Mouse (Mus musculus) cerebellum, adult 2 months (tissue): ENCODE data around the gene Pcsk2. TPM values are rescaled to one million over a fixed set of nuclear protein-coding genes. Genes with fewer than 3 reads are reported as not detected.

ENCODE experiments used
- DNase-seq, 2 experiments: peaks; one replicate each; pipeline ENCODE4 v3.0.0; 2021
- H3K27ac ChIP-seq: fragments of 200-500 bp; 2 replicates; pipeline ENCODE4 v1.5.1; 2012; ENCODE audit warnings: low read length, control low read depth, inconsistent platforms; ENCODE audit not compliant: insufficient read depth
- H3K27me3 ChIP-seq: fragments of 200-500 bp; 2 replicates; pipeline ENCODE4 v1.6.1; 2012; ENCODE audit warnings: inconsistent platforms, mild to moderate bottlenecking, low read length, moderate library complexity; ENCODE audit not compliant: control insufficient read depth, insufficient read depth
- H3K4me1 ChIP-seq: fragments of 200-500 bp; 2 replicates; pipeline ENCODE4 v1.6.1; 2011; ENCODE audit warnings: low read length; ENCODE audit not compliant: control insufficient read depth, insufficient read depth
- H3K4me3 ChIP-seq: fragments of 200-500 bp; replicated peaks from 2 replicates; pipeline ENCODE3; 2011; ENCODE audit warnings: mild to moderate bottlenecking, low read depth, low read length, control low read depth; ENCODE audit not compliant: insufficient read depth
- CTCF ChIP-seq: fragments of 200-500 bp; IDR thresholded peaks from 2 replicates; pipeline ENCODE4 v1.5.1; 2011; ENCODE audit warnings: low read depth, mild to moderate bottlenecking, control low read depth, low read length, moderate library complexity, borderline replicate concordance; ENCODE audit not compliant: insufficient read depth
- POLR2A ChIP-seq: fragments of 200-500 bp; IDR thresholded peaks from 2 replicates; pipeline ENCODE4 v1.6.1; 2011; ENCODE audit warnings: low read length, control low read depth, borderline replicate concordance; ENCODE audit not compliant: insufficient read depth
- WGBS: fragments of 180-500 bp; shearing (Covaris S2); methylation state at CpG from one replicate; pipeline ENCODE4 v1.1.7; 2018; 5-methylcytosine and 5-hydroxymethylcytosine counted together
- polyA plus RNA-seq: library from polyadenylated mRNA; depleted of rRNA; stranded (reverse); fragments of >200 nt; gene quantifications from 2 replicates; pipeline ENCODE4 v1.2.3, GENCODE M21; 2012; rRNA removed

Gene Pcsk2
- polyA plus RNA-seq, result 69.5 and 70.5 TPM in 2 replicates

GRCm38 (mm10) chr2:143545758-143546246, at the start of gene Pcsk2:
TSS of gene Pcsk2 (plus strand) at chr2:143546156.
- peaks cover 4% of the 10 kb centered on the region; the same call in 1 of the 2 replicates for H3K4me1 ChIP-seq
- peak within 1 kb of the TSS; percentile 96 for H3K4me3 ChIP-seq
- peak; percentile 91 to 93 for DNase-seq
- peak within 1 kb of the TSS; percentile 85 for H3K27ac ChIP-seq
- no peak for TF ChIP-seq CTCF
- peak; percentile 98 for TF ChIP-seq POLR2A
- 1% methylated on average over 45 of the region's 51 CpGs for WGBS
- H3K27me3 ChIP-seq, result no peaks in the 10 kb centered on the region

DNA sequence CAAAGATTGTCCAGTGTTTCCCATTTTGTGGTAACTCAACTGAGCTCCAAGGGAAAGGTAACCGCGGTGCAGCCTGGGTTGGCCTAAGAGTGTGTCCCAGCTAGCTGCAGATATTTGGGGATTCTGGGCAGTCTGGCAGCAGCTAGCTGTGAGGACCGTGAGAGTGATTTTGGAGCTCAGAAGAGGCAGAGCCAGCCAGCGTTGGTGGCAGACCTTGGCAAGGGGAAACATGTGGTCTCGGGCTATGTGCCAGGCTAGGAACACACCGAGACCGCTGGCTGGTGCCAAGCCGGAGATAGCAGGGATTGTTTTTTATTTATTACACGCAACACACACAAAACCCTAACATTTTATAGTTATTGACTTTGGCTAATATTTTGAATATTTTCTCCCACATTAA, 45.1 kb upstream of the Pcsk2 start:
- peak; percentile 39 to 59 for DNase-seq
- Histone ChIP-seq H3K27ac (no peak overlapping the region), H3K4me1 (peaks cover 6% of the 10 kb centered on the region; the same call in 1 of the 2 replicates), H3K27me3 (no peaks in the 10 kb centered on the region), H3K4me3 (no peak overlapping the region)
- TF ChIP-seq CTCF (no peak), POLR2A (no peak)
- WGBS, result 8% methylated on average over 9 of the region's 9 CpGs

GRCm38 (mm10) chr2:143501760-143502159, 44.2 kb upstream of the Pcsk2 start:
- Histone ChIP-seq H3K27me3 (no peaks in the 10 kb centered on the region), H3K4me1 (peaks cover 6% of the 10 kb centered on the region; the same call in 1 of the 2 replicates), H3K4me3 (no peak overlapping the region), H3K27ac (no peak overlapping the region)
- DNase-seq, result no peak
- WGBS, result 63% methylated on average over 5 of the region's 5 CpGs
- TF ChIP-seq POLR2A (no peak), CTCF (no peak)

DNA sequence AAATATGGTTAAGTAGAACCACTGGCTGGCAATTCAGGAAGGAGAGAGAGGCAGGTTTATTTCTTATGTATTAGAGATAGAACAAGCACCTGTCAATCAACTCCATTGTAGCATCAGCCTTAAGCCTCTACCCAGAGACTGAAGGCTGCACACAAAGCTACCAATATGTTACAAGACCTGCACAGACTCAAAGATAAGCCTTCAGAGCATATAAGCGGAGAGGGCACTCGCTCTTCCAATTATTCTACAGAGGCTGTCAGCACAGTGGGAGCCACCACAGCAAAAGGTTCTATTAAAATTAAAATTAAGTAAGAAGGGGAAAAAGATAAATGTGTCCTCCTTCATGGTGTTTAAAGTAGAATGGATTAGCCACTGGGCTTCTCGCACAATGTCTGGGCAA, 43.8 kb upstream of the Pcsk2 start:
- TF ChIP-seq POLR2A (no peak), CTCF (no peak)
- Histone ChIP-seq H3K27me3 (no peaks in the 10 kb centered on the region), H3K27ac (no peak overlapping the region), H3K4me3 (no peak overlapping the region), H3K4me1 (peaks cover 6% of the 10 kb centered on the region; the same call in 1 of the 2 replicates)
- DNase-seq, result no peak
- 98% methylated on average over 3 of the region's 3 CpGs for WGBS

DNA sequence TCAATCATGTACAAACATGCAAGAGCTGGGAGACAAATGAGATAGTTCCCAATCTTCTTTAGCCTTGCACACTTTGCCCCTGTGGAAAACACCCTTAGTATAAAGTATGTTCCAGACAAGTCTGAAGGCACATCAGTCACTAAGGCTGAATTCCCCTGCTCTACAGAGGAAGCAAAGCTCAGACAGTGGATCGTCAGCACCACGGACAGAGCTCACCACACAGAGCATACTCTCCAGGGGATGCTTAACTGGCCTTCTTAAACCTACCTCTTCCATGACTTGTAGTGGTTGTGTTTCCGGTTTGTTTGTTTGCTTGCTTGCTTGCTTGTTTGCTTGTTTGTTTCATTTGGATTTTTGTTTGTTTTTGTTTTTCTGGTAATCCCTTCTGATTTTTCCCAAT, 9.5 kb upstream of the Pcsk2 start:
- Histone ChIP-seq H3K27me3 (no peaks in the 10 kb centered on the region), H3K27ac (no peak overlapping the region), H3K4me3 (no peak overlapping the region), H3K4me1 (no peaks in the 10 kb centered on the region)
- WGBS, result 45% methylated on average over 3 of the region's 3 CpGs
- DNase-seq, result no peak
- TF ChIP-seq POLR2A, result no peak
- TF ChIP-seq CTCF, result no peak

DNA sequence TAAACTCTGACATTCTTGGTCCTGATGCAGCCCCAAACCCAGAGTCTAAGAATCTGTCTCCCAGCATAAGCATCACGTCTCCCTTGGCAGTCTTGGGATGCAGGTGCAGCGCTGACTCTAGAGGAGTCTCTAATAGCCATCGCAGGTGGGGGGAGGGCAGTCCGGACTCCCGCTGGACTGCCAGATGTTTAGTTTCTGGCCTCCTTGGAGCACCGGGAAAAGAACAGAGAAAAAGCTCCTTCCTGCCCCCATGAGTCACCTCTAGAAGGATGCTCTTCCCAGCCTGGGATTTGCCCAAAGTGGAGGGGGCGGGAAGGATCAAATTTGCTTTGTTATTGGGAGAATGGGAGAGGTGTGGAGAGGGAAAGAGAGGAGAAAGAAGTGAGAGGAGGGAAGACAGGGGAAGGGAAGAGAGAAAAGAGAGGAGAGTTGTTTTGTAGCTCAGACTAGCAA, 631 bp upstream of the Pcsk2 start:
- peak; percentile 65 to 68 for DNase-seq
- no peaks in the 10 kb centered on the region for H3K27me3 ChIP-seq
- TF ChIP-seq CTCF (no peak), POLR2A (no peak)
- peaks cover 4% of the 10 kb centered on the region; the same call in 1 of the 2 replicates for H3K4me1 ChIP-seq
- H3K27ac ChIP-seq, result peak overlapping the region; percentile 85
- H3K4me3 ChIP-seq, result peak overlapping the region; percentile 78
- WGBS, result 1% methylated on average over 7 of the region's 7 CpGs

DNA sequence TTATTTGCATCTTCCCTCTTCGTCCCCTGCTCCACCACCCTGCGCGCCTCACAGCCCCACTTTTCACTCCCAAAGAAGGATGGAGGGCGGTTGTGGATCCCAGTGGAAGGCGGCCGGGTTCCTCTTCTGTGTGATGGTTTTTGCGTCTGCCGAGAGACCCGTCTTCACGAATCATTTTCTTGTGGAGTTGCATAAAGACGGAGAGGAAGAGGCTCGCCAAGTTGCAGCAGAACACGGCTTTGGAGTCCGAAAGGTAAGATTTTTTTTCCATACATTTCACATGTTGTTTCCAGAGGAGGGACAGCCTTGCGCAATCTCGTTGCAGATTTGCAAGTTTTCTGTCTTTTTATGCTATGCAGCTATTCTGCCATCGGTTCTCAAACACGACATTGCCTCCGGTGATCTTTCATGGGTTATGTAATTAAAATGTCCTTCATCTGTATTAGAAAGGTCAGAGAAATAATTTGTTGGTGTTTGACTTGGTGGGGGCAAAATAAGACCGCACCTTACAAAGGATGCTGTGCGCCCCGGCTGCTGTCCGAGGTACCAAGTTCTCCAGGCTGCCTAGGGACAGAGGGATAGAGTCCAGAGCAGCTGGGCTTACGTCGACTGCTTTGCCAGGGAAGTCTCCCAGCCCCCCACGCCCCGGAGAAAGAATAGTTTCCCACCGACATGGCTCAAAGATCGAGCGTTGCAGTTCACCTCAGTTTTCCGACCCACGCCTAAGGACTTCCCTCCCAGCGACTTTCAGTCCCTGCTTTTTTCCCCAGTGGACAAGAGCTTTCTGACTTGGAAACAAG, 656 bp downstream of the Pcsk2 start:
- Histone ChIP-seq H3K4me1 (peaks cover 4% of the 10 kb centered on the region; the same call in 1 of the 2 replicates), H3K4me3 (peak overlapping the region; percentile 96), H3K27me3 (no peaks in the 10 kb centered on the region), H3K27ac (peak overlapping the region; percentile 49)
- peak; percentile 51 to 66 for DNase-seq
- WGBS, result under 1% methylated on average over 33 of the region's 33 CpGs
- TF ChIP-seq CTCF (no peak), POLR2A (no peak)
